Mouse (Mus musculus) neural tube, embryonic 14.5 days (tissue): ENCODE measurements around the gene Ube2h. TPM values are rescaled to one million over a fixed set of nuclear protein-coding genes. Genes with fewer than 3 reads are reported as not detected.
"Not testable (repeated sequence)": the region's sequence is repeated elsewhere in the genome, so short reads cannot be mapped to it uniquely, and the experiment has no call there.

ENCODE experiments used
- ATAC-seq: fragments of 200-750 bp; cut with Nextera tagmentation; 2 replicates; pipeline ENCODE4 v1.8.0; 2017; ENCODE audit warnings: low read depth, mild to moderate bottlenecking, moderate TSS enrichment, moderate library complexity
- H3K27ac ChIP-seq: fragments of 300-500 bp; sonication (generic); 2 replicates; pipeline ENCODE4 v1.5.1; 2014; ENCODE audit warnings: low read depth, mild to moderate bottlenecking, control low read depth, low read length, moderate library complexity, mixed read lengths
- H3K27me3 ChIP-seq: fragments of 300-500 bp; sonication (generic); 2 replicates; pipeline ENCODE4 v1.6.1; 2014; ENCODE audit warnings: low read length; ENCODE audit not compliant: control insufficient read depth, insufficient read depth
- H3K36me3 ChIP-seq: fragments of 300-500 bp; sonication (generic); 2 replicates; pipeline ENCODE4 v1.6.1; 2014; ENCODE audit warnings: low read length, mixed read lengths; ENCODE audit not compliant: control insufficient read depth, insufficient read depth
- H3K4me1 ChIP-seq: fragments of 300-500 bp; sonication (generic); 2 replicates; pipeline ENCODE4 v1.6.1; 2014; ENCODE audit warnings: low read length; ENCODE audit not compliant: control insufficient read depth, insufficient read depth
- H3K4me2 ChIP-seq: fragments of 300-500 bp; sonication (generic); 2 replicates; pipeline ENCODE4 v1.6.1; 2014; ENCODE audit warnings: mild to moderate bottlenecking, low read depth, low read length, control low read depth
- H3K4me3 ChIP-seq: fragments of 300-500 bp; sonication (generic); 2 replicates; pipeline ENCODE4 v1.5.1; 2014; ENCODE audit warnings: low read depth, low read length, control low read depth, mixed read lengths
- H3K9ac ChIP-seq: fragments of 300-500 bp; sonication (generic); replicated peaks from 2 replicates; pipeline ENCODE4 v1.6.1; 2014; ENCODE audit warnings: low read depth, mild to moderate bottlenecking, control low read depth, low read length, mixed read lengths
- H3K9me3 ChIP-seq: fragments of 300-500 bp; sonication (generic); 2 replicates; pipeline ENCODE4 v1.6.1; 2016; ENCODE audit warnings: low read length; ENCODE audit not compliant: control insufficient read depth
- WGBS: fragments of 180-500 bp; shearing (Covaris S2); extraction: QIAGEN DNeasy Blood & Tissue Kit; methylation state at CpG from one replicate; pipeline ENCODE4 v1.1.7; 2014; 5-methylcytosine and 5-hydroxymethylcytosine counted together
- polyA plus RNA-seq: library from polyadenylated mRNA; unstranded; fragments of >200 nt; fragmentation: Nextera tagmentation; extraction: Ambion mirVana; gene quantifications from 2 replicates; pipeline ENCODE4 v1.2.1, GENCODE M21; 2014

The Ube2h gene
- polyA plus RNA-seq, 1 experiment from 2014 or later = 79.3 TPM

DNA sequence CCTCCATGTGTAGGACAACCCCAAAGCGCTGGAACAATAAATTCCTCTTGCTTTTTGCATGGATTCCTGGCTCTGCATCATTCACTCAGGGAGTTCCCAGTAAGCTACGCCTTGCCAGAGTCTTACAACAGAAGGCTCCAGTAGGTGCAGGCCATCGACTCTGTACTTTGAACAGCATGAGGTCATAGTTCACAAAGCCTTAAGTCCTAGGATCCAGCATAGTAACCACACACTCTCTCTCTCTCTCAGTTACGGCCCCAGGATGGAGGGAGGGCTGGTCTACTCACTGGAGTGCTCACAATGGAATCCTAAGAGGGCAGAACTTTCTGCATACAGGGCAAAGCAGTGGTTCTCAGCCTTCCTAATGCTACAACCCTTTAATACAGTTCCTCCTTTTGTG is 95.5 kb downstream of the Ube2h start:
- WGBS = 39% methylated on average over 4 of the region's 4 CpGs
- no peak overlapping the region for H3K9ac ChIP-seq
- no peak overlapping the region for H3K27ac ChIP-seq
- H3K9me3 ChIP-seq = no peaks in the 10 kb centered on the region
- ATAC-seq = no peak
- H3K4me1 ChIP-seq = no peaks in the 10 kb centered on the region
- no peak overlapping the region for H3K4me3 ChIP-seq
- H3K36me3 ChIP-seq = no peaks in the 10 kb centered on the region
- no peaks in the 10 kb centered on the region for H3K27me3 ChIP-seq
- H3K4me2 ChIP-seq = no peak overlapping the region

DNA sequence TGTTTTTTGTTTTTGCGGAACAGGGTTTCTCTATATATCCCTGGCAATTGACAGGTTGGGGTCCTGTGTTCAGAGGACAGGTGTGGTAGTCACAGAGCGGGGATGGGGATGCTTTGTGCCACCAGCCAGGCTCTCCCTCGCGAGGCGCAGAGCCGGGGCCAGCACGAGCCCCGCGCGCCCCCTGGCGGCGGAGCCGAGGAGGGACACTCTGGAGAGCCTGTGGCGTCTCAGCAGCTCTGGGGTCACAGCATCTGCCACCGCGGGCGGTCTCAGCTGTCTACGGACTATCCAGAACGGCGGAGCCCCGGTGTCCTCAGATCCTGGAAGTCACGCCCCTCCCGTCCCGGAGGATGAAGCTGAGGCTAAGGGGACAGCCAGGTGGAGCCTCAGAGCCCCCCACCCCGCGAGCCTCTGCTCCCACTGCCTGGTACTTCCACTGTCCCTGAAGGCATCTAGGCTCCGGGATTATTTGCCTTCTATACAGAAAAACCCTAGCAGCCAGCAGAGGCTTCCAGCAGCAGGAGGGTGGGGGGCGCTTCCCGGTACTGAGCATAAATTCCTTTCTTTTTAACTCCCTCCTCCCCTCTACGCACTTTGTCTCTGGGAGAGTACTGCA is 98.6 kb downstream of the Ube2h start:
- no peaks in the 10 kb centered on the region for H3K9me3 ChIP-seq
- H3K27me3 ChIP-seq = no peaks in the 10 kb centered on the region
- no peak overlapping the region for H3K27ac ChIP-seq
- H3K4me1 ChIP-seq = no peaks in the 10 kb centered on the region
- H3K4me2 ChIP-seq = peak overlapping the region; percentile 42
- ATAC-seq = peak; percentile 89
- no peaks in the 10 kb centered on the region for H3K36me3 ChIP-seq
- 0 out of 2 replicates have a peak overlapping the region, but pooled peaks have one; percentile 7 for H3K4me3 ChIP-seq
- H3K9ac ChIP-seq = no peak overlapping the region
- WGBS = 5% methylated on average over 29 of the region's 30 CpGs

DNA sequence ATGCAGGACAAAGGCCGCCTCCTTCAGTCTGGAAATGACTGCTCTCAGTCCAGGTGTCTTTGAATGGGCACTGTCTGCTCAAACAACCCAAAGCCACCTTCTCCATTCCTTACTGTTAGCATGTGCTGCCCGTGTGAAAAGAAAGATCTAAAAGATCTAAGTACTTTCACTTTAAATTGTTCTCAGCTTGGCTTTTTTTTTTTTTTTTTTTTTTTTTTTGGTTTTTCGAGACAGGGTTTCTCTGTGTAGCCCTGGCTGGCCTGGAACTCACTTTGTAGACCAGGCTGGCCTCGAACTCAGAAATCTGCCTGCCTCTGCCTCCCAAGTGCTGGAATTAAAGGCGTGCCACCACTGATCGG is 99.2 kb downstream of the Ube2h start:
- H3K9ac ChIP-seq, H3K27me3 ChIP-seq, H3K9me3 ChIP-seq, H3K4me3 ChIP-seq, ATAC-seq, H3K27ac ChIP-seq, H3K36me3 ChIP-seq, H3K4me1 ChIP-seq, H3K4me2 ChIP-seq: not testable (repeated sequence)
- 84% methylated on average over 5 of the region's 6 CpGs for WGBS

DNA sequence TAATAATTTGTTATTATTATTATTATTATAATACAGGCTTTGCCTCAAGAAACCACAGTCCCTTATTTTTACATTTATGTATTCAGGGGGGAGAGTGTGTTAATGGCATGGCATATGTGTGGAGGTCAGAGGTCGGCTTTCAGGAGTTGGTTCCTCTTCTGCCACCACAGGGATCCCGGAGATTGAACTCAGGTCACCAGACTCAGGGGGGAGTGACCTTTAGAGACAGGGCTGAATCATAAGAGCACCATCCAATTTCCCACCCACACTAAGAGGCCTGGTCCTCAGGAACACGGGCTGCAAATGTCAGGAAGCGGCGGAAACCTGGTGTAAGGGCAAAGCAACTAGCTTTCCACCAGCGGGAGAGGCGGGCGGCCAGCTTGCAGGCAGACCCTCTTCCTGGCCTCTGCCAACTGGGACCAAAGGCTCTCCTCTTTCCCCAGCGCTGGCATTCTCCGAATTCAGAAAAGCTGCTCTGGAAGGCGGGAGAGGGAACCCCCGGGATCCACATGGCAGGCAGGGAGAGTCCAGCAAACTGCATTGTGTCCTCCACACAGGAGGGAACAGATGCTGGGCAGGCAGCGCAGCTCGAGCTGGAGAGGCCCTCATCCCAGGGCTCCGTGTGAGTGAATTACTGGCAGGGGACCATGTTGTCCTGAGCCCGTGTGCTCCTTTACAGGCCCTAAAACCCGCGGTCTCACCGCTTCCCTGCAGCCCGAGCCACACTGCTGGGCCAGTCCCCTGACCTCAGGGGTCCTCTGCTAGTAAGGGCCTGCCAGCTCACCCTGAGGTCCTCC is 99.8 kb downstream of the Ube2h start:
- Histone ChIP-seq H3K4me1 (no peaks in the 10 kb centered on the region), H3K9me3 (no peaks in the 10 kb centered on the region), H3K4me2 (no peak overlapping the region), H3K9ac (no peak overlapping the region), H3K27me3 (no peaks in the 10 kb centered on the region), H3K4me3 (no peak overlapping the region), H3K27ac (no peak overlapping the region), H3K36me3 (no peaks in the 10 kb centered on the region)
- ATAC-seq = no peak
- 46% methylated on average over 20 of the region's 20 CpGs for WGBS

DNA sequence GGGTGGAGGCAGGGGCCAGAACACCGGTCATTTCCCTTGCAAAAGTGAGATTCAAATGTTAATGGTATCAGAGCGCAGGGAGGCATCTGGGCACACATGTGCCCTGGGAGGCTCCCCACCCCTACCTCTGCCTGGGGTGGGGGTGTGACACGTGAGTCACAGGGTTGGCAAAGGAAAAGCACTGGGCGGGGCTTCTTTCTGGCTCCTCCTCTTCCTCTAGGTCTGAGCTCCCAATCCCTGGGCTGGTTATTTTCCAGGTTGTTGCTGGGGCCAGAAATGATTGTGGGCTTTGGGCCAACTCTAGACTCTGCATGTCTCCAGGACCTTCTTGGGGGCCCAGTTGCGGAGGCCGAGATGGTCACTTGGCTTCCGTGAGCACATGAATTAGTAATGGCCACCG is 108.2 kb downstream of the Ube2h start:
- Histone ChIP-seq H3K4me1 (no peaks in the 10 kb centered on the region), H3K36me3 (no peaks in the 10 kb centered on the region), H3K9me3 (no peaks in the 10 kb centered on the region), H3K9ac (no peak overlapping the region), H3K4me2 (no peak overlapping the region), H3K4me3 (no peak overlapping the region), H3K27me3 (no peaks in the 10 kb centered on the region), H3K27ac (no peak overlapping the region)
- no peak for ATAC-seq
- WGBS = 70% methylated on average over 8 of the region's 8 CpGs

DNA sequence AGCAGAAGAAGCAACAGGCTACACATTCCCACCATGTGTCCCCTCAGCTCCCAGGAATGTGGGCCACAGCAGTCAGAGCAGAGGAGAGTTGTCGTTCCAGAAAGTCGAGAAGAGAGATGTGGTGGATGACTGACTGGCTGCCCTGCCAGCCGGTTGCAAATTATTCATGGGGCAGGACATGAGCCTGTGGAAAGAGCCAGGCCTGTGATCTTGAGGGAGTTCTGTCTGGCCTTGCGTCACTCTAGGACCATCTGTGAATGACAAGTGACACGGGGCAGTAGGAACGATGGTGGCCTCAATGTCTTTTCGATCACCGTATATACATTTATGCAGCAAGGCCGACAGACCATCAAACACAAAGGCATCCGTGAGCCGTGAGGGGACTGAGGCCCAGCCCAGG is 108.7 kb downstream of the Ube2h start:
- Histone ChIP-seq H3K27ac (no peak overlapping the region), H3K9ac (no peak overlapping the region), H3K27me3 (no peaks in the 10 kb centered on the region), H3K36me3 (no peaks in the 10 kb centered on the region), H3K4me1 (no peaks in the 10 kb centered on the region), H3K4me2 (no peak overlapping the region), H3K4me3 (no peak overlapping the region), H3K9me3 (no peaks in the 10 kb centered on the region)
- WGBS = 76% methylated on average over 11 of the region's 11 CpGs
- no peak for ATAC-seq

DNA sequence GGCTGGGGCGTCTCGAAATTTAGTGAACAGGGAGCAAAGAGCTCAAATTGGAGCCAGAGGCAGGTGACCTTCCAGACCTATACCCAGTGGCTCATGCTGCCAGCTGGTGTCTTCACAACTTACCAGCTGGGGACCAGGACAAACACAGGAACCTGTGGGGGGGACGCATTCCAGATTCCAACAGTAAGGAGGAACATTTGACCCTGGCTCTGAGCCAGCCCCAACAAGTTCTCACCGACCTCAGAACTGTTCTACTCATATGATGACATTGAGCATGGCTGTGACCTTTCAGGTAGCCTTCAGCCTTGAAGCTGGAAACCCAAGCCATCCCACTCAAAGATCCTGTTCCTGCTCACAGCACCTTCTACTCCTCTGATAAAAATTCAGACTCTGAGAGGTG is 120.7 kb downstream of the Ube2h start:
- no peak overlapping the region for H3K4me2 ChIP-seq
- no peak overlapping the region for H3K27ac ChIP-seq
- H3K27me3 ChIP-seq = peaks cover 11% of the 10 kb centered on the region
- 83% methylated on average over 4 of the region's 4 CpGs for WGBS
- H3K4me1 ChIP-seq = no peaks in the 10 kb centered on the region
- H3K9me3 ChIP-seq = no peaks in the 10 kb centered on the region
- H3K9ac ChIP-seq = no peak overlapping the region
- ATAC-seq = no peak
- no peak overlapping the region for H3K4me3 ChIP-seq
- no peaks in the 10 kb centered on the region for H3K36me3 ChIP-seq

DNA sequence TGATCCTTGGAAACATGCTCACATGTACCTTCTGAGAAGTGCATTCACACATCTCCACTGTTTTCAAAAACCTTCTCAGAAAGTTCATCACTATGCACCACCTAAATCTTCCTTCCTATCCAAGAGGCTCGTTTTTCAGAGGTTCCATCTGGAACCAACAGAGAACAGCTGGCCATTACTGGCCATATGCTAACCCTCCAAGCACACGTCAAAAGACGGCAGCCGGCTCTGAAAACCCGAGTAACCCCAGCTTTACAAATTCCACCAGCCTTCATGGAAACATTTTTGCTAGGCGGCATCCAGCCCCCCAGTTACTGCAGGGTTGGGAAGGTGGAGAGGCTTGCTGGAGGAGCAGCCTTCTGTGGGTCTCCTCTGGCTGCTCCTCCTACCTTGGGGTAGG is 122.3 kb downstream of the Ube2h start:
- H3K4me1 ChIP-seq = no peaks in the 10 kb centered on the region
- no peak overlapping the region for H3K9ac ChIP-seq
- no peak overlapping the region for H3K4me2 ChIP-seq
- no peak for ATAC-seq
- no peak overlapping the region for H3K4me3 ChIP-seq
- H3K9me3 ChIP-seq = no peaks in the 10 kb centered on the region
- no peak overlapping the region for H3K27ac ChIP-seq
- no peaks in the 10 kb centered on the region for H3K36me3 ChIP-seq
- H3K27me3 ChIP-seq = peaks cover 23% of the 10 kb centered on the region
- 45% methylated on average over 6 of the region's 6 CpGs for WGBS

DNA sequence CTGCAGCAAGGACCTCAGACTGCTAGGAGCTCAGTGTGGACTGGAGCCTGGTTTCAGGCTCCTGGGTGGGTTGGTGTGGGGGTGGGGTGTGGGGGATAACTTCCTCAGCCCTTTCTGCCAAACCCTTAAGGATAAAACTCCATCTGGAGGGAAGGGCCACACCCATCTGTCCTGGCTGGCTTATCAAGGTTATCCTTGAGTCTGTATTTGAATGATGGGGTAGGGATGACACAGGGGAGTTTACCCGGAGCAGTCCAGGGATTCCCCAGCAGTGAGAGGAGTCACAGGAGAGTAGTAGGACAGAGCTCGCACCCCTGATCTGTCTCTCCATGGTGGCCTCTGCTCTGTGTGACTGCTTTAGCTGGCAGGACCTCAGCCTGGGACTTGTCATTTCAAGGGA is 124.0 kb downstream of the Ube2h start:
- no peaks in the 10 kb centered on the region for H3K36me3 ChIP-seq
- no peak for ATAC-seq
- no peaks in the 10 kb centered on the region for H3K9me3 ChIP-seq
- no peak overlapping the region for H3K4me2 ChIP-seq
- no peak overlapping the region for H3K9ac ChIP-seq
- no peaks in the 10 kb centered on the region for H3K4me1 ChIP-seq
- no peak overlapping the region for H3K4me3 ChIP-seq
- peaks cover 31% of the 10 kb centered on the region for H3K27me3 ChIP-seq
- H3K27ac ChIP-seq = no peak overlapping the region
- WGBS = 31% methylated on average over 2 of the region's 2 CpGs
